Mouse (Mus musculus) ZHBTc4 (cell line): Measurements from ENCODE around the gene Adamts13.
A peak's percentile ranks its signal among the peaks of the same experiment; 100 is the strongest.

Experiments used
- DNase-seq: peaks from one replicate; pipeline ENCODE4 v3.0.0-alpha.2; 2011; ENCODE audit warnings: low read depth, low spot score

Gene Adamts13

GRCm38 (mm10) chr2:26967262-26967661 lies 6.0 kb upstream of the Adamts13 start:
- peak; percentile 40 for DNase-seq

DNA sequence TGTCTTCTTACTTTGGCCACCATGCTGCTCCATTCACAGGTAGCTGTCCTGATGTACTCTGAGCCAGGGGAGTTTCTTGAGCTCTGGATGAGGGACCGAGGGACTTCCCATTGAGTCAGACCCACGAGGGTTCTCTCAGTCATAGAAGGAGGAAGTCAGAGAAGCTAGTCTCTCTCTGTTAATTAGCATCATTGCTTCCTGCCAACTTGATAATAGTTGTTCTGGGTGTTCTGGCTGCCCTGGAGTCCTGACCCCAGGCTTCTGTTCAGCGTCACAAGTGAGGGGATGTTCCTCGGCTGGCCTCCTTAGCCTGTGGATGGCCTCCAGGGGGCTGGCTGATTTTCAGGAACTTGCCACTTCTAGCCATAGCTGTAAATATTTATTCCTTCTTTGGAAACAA lies 744 bp downstream of the Adamts13 start:
- no peak for DNase-seq

DNA sequence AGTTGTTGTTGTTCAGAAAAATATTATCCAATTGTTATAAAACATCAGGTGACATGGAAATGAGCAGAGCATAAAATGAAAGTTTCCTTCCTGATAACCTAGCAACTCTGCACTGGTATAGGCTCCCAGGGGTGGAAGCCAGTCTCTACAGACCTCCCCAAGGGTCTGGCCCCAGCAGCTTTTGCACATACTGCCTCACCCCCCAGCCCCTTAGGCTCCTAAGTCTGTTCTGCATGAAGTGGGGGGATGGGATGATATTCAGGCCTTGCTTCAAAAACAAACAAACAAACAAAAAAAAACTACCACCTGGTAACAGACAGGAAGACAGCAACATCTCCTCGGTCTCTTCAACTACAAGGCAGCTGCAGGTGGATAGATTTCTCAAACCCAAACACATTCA lies 7.1 kb downstream of the Adamts13 start:
- DNase-seq: no peak

DNA sequence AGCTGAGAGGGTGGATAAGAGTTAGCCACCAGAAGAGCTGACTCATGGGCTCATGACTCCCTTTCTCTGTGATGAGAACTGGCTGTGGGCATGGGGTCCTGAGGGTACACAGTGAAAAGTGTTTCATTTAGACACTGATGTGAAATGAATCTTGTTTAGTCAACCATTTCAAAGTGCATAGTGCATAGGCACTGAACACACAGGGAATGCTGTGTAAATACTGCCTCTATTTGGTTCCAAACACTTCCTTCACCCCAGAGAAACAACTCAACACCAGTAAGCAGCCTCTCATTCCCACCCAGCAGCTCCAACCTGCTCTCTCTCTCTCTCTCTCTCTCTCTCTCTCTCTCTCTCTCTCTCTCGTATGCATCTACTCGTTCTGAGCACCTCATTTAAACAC lies 11.0 kb downstream of the Adamts13 start:
- no peak for DNase-seq

- DNase-seq: no peak
Measured at GRCm38 (mm10) chr2:26984640-26985039, 11.4 kb downstream of the Adamts13 start.

DNA sequence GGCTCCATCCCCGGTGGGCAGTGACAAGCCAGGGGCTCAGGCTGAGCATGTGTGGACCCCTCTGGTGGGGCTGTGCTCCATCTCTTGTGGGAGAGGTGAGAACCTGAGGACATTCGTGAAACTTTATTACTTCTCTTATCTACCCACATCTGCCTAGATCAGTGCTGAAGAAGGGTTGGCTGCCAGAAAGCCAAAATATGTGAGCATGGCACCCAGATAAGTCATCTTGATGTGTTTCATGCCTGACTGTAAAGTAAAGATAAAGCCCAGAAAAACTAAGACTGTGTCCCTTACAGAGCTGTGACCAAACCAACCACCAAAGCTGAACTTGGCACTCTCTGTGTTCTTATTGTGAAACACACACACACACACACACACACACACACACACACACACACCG lies 20.7 kb downstream of the Adamts13 start:
- DNase-seq: no peak

DNA sequence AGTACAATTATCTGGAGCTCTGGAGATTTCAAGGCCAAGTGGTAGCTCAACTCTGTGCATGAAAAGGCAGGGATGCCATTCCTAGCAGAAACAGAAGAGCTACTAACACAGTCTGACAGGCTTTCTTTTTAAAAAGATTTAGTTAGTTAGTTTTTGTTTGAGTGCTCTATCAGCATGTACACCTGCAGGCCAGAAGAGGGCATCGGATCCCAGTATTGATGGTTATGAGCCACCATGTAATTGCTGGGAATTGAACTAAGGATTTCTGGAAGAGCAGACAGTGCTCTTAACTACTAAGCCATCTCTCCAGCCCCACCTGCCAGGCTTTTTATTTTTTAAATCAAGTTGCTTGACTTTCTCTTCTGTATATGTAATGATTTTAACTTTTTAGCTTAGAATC lies 24.3 kb downstream of the Adamts13 start:
- DNase-seq: peak; percentile 32

DNA sequence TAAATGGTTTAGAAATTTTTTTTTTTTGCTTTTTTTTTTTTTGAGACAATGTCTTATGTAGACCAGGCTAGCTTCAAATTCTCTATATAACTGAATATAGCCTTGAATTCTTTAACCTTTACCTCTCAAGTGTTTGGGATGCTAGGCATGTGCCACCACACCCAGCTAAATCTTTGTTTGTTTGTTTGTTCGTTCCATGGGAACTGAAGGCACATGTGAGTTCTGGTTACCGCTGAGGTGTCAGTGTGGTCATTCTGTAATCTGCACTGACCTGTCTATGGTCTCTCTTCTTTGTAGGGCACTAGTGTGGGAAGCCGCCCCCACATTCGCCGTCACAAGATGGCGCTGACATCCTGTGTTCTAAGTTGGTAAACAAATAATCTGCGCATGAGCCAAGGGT lies 24.8 kb downstream of the Adamts13 start:
- no peak for DNase-seq

DNA sequence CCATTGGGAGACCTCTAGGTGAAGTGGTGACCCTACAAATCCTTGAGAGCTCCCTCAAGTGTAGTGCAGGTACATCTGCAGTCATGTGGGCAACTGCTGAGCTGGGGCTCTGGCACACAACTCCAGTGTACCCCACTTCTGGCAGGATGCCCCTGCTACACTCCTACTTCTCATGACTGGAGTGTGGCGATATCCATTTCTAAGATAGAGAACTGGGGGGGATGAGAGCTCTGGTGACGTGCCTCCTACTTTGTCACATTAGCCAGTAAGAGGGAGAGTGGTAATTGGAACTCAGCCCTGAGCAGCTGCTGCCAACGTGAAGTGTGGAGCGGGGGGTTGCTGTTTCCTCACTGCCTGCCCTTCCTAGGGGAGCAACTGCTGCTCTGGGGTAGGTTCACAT lies 33.0 kb downstream of the Adamts13 start:
- no peak for DNase-seq

- no peak for DNase-seq
Measured at GRCm38 (mm10) chr2:27007701-27008100, 34.5 kb downstream of the Adamts13 start.

GRCm38 (mm10) chr2:27009714-27010244 lies 36.6 kb downstream of the Adamts13 start, which contains the start of gene Cacfd1:
TSS of gene Cacfd1 (plus strand) at chr2:27009926.
- peak; percentile 97 for DNase-seq

DNA sequence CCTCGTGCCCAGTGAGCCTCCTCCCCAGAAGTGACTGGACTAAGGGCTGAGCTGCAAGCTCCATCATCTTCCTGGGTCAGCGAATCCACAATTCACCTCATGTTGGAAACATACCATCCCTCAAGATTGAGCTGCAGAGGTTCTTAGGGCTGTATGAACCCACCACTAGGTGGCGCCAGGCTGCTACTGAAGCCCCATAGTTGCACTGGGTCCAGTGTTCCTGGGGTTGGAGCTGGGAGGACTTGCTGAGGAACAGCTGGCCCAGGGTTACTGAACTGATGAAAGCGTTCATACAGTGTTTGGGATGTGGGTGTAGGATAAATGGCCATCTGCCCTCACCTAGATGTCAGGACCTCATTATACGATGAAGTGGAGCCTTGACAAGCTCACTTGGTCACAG lies 44.6 kb downstream of the Adamts13 start:
- DNase-seq: peak; percentile 79

DNA sequence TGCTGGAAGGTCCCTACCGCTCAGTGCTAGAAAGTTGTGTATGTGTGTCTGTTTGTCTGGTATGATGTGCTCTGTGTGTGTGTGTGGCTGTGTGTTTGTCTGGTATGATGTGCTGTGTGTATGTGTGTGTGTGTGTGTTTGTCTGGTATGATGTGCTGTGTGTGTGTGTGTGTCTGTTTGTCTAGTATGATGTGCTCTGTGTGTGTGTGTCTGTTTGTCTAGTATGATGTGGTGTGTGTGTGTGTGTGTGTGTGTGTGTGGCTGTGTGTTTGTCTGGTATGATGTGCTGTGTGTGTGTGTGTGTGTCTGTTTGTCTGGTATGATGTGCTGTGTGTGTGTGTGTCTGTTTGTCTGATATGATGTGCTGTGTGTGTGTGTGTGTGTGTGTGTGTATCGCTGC lies 46.3 kb downstream of the Adamts13 start:
- DNase-seq: no peak

- DNase-seq: no peak
Measured at GRCm38 (mm10) chr2:27021103-27021502, 47.9 kb downstream of the Adamts13 start.

- no peak for DNase-seq
Measured at GRCm38 (mm10) chr2:27022612-27023011, 49.4 kb downstream of the Adamts13 start.

DNA sequence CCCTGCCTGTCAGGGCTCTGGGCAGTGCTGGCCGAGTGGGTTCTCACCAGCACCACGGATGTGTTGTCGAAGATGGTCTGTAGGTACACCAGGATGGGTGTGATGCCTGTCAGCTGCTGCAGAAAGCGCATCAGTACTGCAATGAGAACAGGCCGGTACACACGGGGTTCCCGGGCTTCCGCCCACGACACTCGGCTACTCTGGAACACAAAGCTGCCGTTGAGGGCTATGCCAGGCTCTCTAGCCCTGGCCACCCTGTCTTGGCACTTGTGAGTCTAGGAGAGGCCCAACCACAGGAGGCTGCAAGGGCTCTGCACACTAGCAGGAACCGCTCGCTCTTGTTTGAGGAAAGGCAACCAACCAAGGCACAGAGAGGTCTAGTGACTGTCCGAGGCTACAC lies 50.9 kb downstream of the Adamts13 start:
- DNase-seq: no peak

DNA sequence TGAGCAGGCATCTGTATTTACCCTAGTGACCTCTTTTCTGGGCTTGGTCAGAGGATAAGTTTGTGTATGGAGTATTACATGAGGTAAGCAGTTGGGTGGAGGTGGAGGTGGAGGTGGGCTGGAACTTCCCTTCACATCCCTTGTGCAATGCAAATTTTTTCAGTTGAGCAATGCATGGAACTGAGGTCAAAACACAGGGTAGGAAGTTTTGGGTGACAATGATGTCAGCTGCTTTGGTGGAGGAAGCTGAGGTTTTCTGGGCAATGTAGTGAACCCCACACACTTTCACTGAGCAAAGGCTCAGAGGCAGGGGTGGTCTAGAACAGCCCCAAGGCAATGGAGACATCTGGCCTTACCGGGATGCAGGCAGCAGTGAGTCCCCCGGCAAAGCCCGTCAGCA lies 52.3 kb downstream of the Adamts13 start:
- no peak for DNase-seq

DNA sequence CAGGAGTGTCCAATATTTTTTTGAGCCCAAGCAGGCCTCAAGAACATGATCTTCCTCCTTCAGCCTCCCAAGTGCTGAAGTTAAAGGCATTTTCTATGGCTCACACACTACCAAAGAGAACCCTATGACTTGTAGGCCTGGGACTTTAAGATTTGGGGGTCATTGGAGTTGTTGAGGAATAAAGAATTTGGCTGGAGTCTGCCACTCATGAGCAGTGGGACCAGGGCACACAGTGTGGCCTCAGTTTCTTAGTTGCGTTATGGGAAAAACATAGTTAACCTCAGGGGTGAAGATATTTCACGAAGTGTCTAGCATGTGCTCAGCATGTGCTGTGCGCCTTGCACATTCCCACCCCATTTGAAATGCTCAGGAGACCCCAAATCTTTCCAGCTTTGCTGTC lies 53.1 kb downstream of the Adamts13 start:
- DNase-seq: no peak

GRCm38 (mm10) chr2:27026857-27027617 lies 53.8 kb downstream of the Adamts13 start:
- no peak for DNase-seq

DNA sequence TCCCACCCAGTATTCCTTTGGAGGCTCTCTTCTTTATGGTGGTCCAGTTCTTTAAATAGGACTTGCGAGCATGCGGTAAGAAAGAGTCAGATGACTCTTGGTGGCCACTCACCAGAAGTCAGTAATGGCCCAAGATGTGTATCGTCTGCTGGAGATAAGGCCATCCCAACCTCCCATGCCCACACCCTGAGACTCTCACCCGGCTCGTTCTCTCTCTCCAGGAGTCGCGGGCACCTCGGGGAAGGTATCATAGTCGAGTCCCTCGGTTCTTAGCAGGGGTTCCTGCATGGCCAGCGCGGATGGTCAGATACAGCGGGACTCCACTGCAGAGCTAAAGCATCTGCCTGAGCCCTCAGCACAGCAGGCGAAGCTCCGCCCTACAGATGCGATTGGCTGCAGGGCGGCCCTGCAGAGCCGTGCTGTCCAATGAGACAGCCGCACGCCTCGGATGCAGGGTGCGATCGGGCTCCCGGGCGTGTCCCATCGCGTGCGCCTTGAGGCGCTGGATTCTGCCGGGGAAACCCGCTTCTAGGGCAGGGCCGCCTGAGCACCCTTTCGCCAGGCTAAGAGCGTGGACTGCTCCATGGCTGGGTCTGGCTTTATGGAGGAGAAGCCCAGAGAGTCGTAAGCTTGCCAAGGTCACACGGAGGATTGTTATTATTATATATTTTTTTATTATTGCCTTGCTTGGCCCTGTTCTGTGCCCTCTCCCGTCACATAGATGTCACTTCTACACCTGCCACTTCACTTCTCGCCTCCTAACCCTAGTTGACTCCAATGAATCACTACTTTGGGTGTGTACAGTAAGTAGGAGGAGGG lies 54.6 kb downstream of the Adamts13 start, which contains the start of gene Slc2a6:
Gene Slc2a6 (minus strand): TSS at position 381 of the 819 bp plus-strand sequence.
- peak; percentile 94 for DNase-seq

GRCm38 (mm10) chr2:27028437-27029015 lies 55.3 kb downstream of the Adamts13 start:
- DNase-seq: no peak

DNA sequence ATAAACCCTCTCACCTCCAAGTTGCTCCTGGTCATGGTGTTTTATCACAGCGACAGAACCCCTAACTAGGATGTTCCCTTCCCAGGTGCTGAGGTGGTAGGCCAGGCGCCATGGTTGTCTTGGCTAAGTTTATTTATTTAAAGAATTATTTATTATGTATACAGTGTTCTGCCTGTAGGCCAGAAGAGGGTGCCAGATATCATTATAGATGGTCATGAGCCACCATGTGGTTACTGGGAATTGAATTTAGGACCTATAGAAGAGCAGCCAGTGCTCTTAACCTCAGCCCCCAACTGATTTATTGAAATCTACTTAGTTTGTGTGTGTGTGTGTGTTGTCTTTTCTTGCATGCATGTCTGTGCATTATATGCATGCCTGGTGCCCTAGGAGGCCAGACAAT lies 59.1 kb downstream of the Adamts13 start:
- no peak for DNase-seq
